11 mouse cellular contexts compared by ENCODE assay signal in genomic region chr7:143014862-143015659, GRCm38 (mm10). TPM values are rescaled to one million over a fixed set of nuclear protein-coding genes. Genes with fewer than 3 reads are reported as not detected.
DNase-seq lines count a peak whose midpoint lies in the region; ATAC-seq and TF ChIP-seq lines count a peak whose summit lies in the region.
"Had no signal": no experiment of that assay in that cellular context is flagged by ENCODE, and none has a peak within 500 bp of the region (broad histone marks: within the 10 kb centered on the region; RNA-seq: fewer than 3 reads in every experiment).

No protein-coding gene starts in this region.

- peaks cover 68% of the 10 kb centered on the region for H3K4me1 ChIP-seq in lung, embryonic 15.5 days
- peaks cover 47% of the 10 kb centered on the region for H3K4me1 ChIP-seq in heart, embryonic 11.5 days (ENCODE audit: control insufficient read depth, insufficient read depth, low read length)
- H3K4me1 ChIP-seq in olfactory bulb, adult 2 months (ENCODE audit: control insufficient read depth, insufficient read depth, low read length) = peaks cover 37% of the 10 kb centered on the region

- H3K27me3 ChIP-seq in lung, embryonic 15.5 days = no peaks in the 10 kb centered on the region
- H3K27me3 ChIP-seq in heart, embryonic 11.5 days (ENCODE audit: control insufficient read depth, insufficient read depth, low read length) = no peaks in the 10 kb centered on the region
- H3K27me3 ChIP-seq: limb, embryonic 13.5 days had no signal

- no peaks in the 10 kb centered on the region for H3K9me3 ChIP-seq in lung, embryonic 15.5 days
- H3K9me3 ChIP-seq in heart, embryonic 11.5 days (replicated peaks; ENCODE audit: control insufficient read depth, low read length) = no peaks in the 10 kb centered on the region
- H3K9me3 ChIP-seq: limb, embryonic 13.5 days had no signal

- H3K9ac ChIP-seq in lung, embryonic 15.5 days = no peak overlapping the region
- H3K9ac ChIP-seq in heart, embryonic 11.5 days (ENCODE audit: low read depth, low read length) = no peak overlapping the region
- H3K9ac ChIP-seq: forebrain, postnatal 0 days; limb, embryonic 13.5 days had no signal

- H3K4me3 ChIP-seq in lung, embryonic 15.5 days = no peak overlapping the region
- H3K4me3 ChIP-seq in heart, embryonic 11.5 days (ENCODE audit: low read depth, low read length) = no peak overlapping the region
- no peak overlapping the region for H3K4me3 ChIP-seq in olfactory bulb, adult 2 months (ENCODE audit: insufficient read depth, low read depth, low read length)
- H3K4me3 ChIP-seq: limb, embryonic 13.5 days had no signal

- peak overlapping the region; percentile 88 for H3K27ac ChIP-seq in lung, embryonic 15.5 days
- peak overlapping the region; percentile 75 for H3K27ac ChIP-seq in heart, embryonic 11.5 days (ENCODE audit: low read depth, low read length)
- peak overlapping the region; percentile 22; the same call in 1 of the 2 replicates for H3K27ac ChIP-seq in olfactory bulb, adult 2 months (ENCODE audit: insufficient read depth, low read depth, low read length)
- H3K27ac ChIP-seq: limb, embryonic 13.5 days had no signal

- H3K36me3 ChIP-seq in lung, embryonic 15.5 days = no peaks in the 10 kb centered on the region
- H3K36me3 ChIP-seq in heart, embryonic 11.5 days (ENCODE audit: control insufficient read depth, insufficient read depth, low read length) = no peaks in the 10 kb centered on the region
- H3K36me3 ChIP-seq: limb, embryonic 13.5 days had no signal

- H3K4me2 ChIP-seq in lung, embryonic 15.5 days = no peak overlapping the region
- no peak overlapping the region for H3K4me2 ChIP-seq in heart, embryonic 11.5 days
- H3K4me2 ChIP-seq: limb, embryonic 13.5 days had no signal

- 77% methylated on average over 7 of the region's 7 CpGs for WGBS in lung, embryonic 15.5 days
- WGBS in heart, embryonic 11.5 days (ENCODE audit: insufficient replicate concordance) = 84% methylated on average over 7 of the region's 7 CpGs
- 73% methylated on average over 7 of the region's 7 CpGs for WGBS in olfactory bulb, adult 2 months

- TF ChIP-seq POLR2A in olfactory bulb, adult 2 months (IDR thresholded peaks at IDR 0.05; ENCODE audit: insufficient read depth, low read depth, low read length) = no peak

- peak; percentile 26 to 32 for DNase-seq in cerebellum, postnatal 36 days
- no peak for DNase-seq in cerebellum, adult 11 months
- no peak for DNase-seq in lung, adult 18-20 months
- DNase-seq in thymus, postnatal 4 days = no peak
- DNase-seq in thymus, postnatal 10 days (ENCODE audit: low spot score in 2 of 2) = no peak
- DNase-seq: forebrain, postnatal 0 days had no signal

- TF ChIP-seq CTCF in olfactory bulb, adult 2 months (IDR thresholded peaks at IDR 0.05; ENCODE audit: insufficient read depth, low read depth, low read length) = no peak

- no peak for ATAC-seq in lung, embryonic 15.5 days (ENCODE audit: borderline replicate concordance, extremely low read depth, low FRiP score, low TSS enrichment)
- no peak for ATAC-seq in heart, embryonic 11.5 days (replicated peaks; ENCODE audit: insufficient number of reproducible peaks, low FRiP score, low TSS enrichment)
- ATAC-seq: activated CD4-positive, CD25-positive, alpha-beta regulatory T cell, adult 4 months had no signal

RNA-seq across cellular contexts. Expression of gene Tspan32, which starts 10.2 kb away (rescaled TPM):
- 1.9 and 2.8 TPM in 2 replicates for polyA plus RNA-seq in lung, embryonic 15.5 days (2015; fragmentation: Nextera tagmentation; extraction: Ambion mirVana)
- 18.2 and 19.5 TPM in 2 replicates for polyA plus RNA-seq in heart, embryonic 11.5 days (2014; fragmentation: Nextera tagmentation; extraction: Ambion mirVana)
- not detected in 2 replicates for polyA plus RNA-seq in olfactory bulb, adult 2 months (2012; ENCODE audit: insufficient read depth, insufficient read length, low replicate concordance, missing spikeins)

RNA-seq across cellular contexts. Expression of gene Cd81, which starts 37.5 kb away (rescaled TPM):
- 694 and 720 TPM in 2 replicates for polyA plus RNA-seq in lung, embryonic 15.5 days (2015; fragmentation: Nextera tagmentation; extraction: Ambion mirVana)
- polyA plus RNA-seq in heart, embryonic 11.5 days (2014; fragmentation: Nextera tagmentation; extraction: Ambion mirVana) = 632 and 701 TPM in 2 replicates
- polyA plus RNA-seq in olfactory bulb, adult 2 months (2012; ENCODE audit: insufficient read depth, insufficient read length, low replicate concordance, missing spikeins) = not detected in 2 replicates

RNA-seq across cellular contexts. Expression of gene Ascl2, which starts 46.0 kb away (rescaled TPM):
- polyA plus RNA-seq in lung, embryonic 15.5 days (2015; fragmentation: Nextera tagmentation; extraction: Ambion mirVana) = 3.4 and 3.5 TPM in 2 replicates
- polyA plus RNA-seq in heart, embryonic 11.5 days (2014; fragmentation: Nextera tagmentation; extraction: Ambion mirVana) = 0.42 and 0.44 TPM in 2 replicates
- polyA plus RNA-seq in olfactory bulb, adult 2 months (2012; ENCODE audit: insufficient read depth, insufficient read length, low replicate concordance, missing spikeins) = not detected in 2 replicates

RNA-seq across cellular contexts. Expression of gene Tssc4, which starts 54.0 kb away (rescaled TPM):
- 105 and 107 TPM in 2 replicates for polyA plus RNA-seq in lung, embryonic 15.5 days (2015; fragmentation: Nextera tagmentation; extraction: Ambion mirVana)
- 36.2 and 48.4 TPM in 2 replicates for polyA plus RNA-seq in heart, embryonic 11.5 days (2014; fragmentation: Nextera tagmentation; extraction: Ambion mirVana)
- not detected in 2 replicates for polyA plus RNA-seq in olfactory bulb, adult 2 months (2012; ENCODE audit: insufficient read depth, insufficient read length, low replicate concordance, missing spikeins)

Comparison
In these comparisons a context has a peak if more than half of its experiments do, and no peak if none do; other contexts are left out.
1. DNase-seq: peak in cerebellum, postnatal 36 days (2 of 2); none in cerebellum, adult 11 months (single experiment), lung, adult 18-20 months (0 of 2), thymus, postnatal 4 days (single experiment) and thymus, postnatal 10 days (0 of 2).
2. H3K27ac ChIP-seq: peak in every context shown above with its lines; median percentile 88 in lung, embryonic 15.5 days; 75 in heart, embryonic 11.5 days; 22 in olfactory bulb, adult 2 months.
3. RNA of gene Cd81, which starts 37.5 kb away (polyA plus RNA-seq): 694 to 720 TPM in lung, embryonic 15.5 days and 632 to 701 TPM in heart, embryonic 11.5 days; not detected in olfactory bulb, adult 2 months; every median in the first group is over 100 times any median in the second.